Mouse (Mus musculus): ENCODE measurements around the gene Alkbh8.

- TF ChIP-seq CTCF (IDR thresholded peaks at IDR 0.05; ENCODE audit: extremely low read depth, insufficient read length, insufficient replicate concordance, low read depth, low read length), result no peak
- TF ChIP-seq POLR2A (IDR thresholded peaks at IDR 0.05; ENCODE audit: low read depth, low read length), result no peak
Measured at GRCm38 (mm10) chr9:3350056-3350455, 15.1 kb downstream of the Alkbh8 start.
